Mouse (Mus musculus) lung, postnatal 10 days (tissue): ENCODE results near the gene Ubald1.

ENCODE experiments used
- DNase-seq: peaks from one replicate; pipeline ENCODE4 v3.0.0; 2021

Ubald1 gene

DNA sequence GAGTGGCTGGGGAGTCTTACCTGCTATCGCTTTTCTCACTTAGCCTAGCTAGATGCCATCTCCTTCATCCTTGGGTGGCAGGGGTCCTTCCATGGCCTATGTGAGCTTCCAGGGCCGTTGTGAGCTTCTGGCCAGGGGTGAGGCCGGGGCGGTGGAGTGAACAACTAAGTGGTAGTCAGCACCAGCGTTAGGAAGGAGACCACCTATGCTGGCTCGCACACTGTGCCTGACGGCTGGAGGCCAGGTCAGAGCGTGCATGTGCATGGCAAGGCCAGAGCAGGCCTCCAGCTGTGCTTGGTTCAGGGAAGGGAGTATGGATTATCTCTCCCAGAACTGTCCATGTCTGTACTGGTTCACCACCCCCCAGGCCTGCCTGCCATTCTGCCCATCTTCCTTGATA lies 16.4 kb downstream of the Ubald1 start:
- DNase-seq: no peak

DNA sequence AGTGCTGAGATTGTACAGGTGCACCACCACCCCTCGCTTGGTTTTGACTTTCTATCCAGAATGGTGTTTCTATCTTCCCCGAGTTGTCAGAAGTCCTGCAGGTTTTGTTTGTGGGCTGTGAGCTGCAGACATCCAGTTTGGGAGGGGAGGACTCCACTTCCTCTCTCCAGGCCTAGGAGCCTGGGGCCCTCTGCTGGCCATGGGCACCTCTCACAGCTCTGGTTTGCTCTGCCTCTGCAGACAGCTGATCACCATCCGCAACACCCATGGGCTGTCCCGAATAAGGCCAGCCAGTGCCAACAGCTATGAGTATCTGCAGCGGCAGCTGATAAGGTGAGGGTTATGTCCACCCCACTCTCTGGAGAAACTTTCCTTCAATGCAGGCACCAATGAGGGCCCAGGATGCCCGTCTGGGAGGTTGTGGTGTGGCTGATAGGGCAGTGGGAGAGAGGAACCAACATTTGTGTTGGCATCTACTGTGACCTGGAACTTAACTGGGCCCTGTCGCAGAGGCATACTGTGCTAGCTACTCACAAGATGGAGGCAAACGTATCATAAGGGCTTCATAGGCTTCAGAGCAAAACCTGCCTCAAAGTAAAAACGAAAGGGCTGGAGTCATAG lies 17.1 kb downstream of the Ubald1 start:
- DNase-seq: peak; percentile 94

DNA sequence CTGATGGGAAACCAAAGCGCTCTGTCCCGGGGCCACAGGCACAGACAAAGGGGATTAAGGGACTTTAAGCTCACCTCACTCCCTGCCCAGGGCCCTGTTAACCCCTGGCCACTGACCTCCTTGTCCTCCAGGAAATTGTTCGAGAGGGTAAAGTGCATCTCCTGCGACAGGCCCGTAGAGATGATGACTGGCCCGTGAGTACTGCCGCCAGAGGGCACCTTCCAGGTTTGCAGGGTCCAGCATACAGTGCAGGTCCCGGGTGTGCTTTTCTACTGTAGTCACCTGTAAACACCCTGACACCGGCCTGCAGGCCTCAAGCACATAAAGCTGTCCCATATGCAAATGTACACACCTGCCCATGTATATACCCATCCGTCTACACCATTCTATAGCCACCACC lies 18.7 kb downstream of the Ubald1 start:
- no peak for DNase-seq

DNA sequence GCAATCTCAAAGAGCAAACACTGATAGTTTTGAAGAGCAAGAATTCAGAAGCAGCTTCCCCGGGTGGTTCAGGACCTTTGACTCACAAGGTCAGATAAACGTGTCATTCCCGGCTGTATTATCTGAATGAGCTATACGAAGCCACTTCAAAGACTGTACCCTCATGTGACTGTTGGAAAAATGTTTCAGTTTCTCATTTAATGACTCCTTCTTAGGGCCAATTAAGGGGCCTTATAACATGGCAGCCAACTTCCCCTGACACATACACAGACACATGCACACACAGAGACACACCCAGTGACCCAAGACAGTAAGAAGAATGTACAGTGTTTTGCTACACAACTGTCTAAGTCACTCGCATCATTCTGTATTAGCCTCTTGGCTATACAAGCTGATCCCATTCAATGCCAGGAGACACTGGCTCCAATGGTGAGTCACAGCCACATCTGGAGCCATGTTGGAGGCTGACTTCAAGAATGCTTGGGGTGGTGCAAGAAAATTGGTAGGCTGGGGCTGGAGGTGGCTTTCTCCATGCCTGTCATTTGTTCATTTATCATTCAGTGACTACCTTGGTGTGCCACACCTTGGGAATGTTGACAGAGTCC lies 25.0 kb downstream of the Ubald1 start:
- DNase-seq: no peak

DNA sequence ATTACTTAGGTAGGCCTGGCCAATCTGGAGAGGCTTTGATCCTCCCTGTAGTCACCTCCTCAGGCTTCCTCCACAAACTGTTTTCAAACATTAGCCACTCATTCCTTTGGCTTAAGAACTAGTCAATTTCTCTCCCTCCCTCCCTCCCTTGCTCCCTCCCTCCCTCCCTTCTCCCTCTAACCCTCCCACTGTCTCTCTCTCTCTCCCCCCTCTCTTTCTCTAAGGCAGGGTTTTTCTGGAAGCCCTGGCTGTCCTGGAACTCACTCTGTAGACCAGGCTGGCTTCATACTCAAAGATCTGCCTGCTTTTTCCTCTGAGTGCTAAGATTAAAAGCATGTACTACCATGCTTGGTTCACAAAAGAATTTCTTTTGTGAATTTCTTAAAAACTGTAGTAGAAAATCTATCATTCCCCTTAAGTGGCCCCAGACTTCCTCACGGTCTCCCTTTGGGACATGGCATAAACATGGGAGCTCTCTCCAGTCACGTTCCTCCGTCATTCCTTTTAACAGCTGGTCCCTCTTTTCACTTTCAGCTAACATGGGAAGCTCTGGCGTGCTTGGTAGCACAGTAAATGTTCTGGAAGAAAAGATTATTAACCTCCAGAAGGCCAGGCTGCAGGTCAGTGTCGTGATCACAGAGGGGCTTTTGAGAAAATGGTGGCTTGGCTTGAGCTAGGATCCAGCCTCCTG lies 29.0 kb downstream of the Ubald1 start:
- DNase-seq: peak; percentile 42

DNA sequence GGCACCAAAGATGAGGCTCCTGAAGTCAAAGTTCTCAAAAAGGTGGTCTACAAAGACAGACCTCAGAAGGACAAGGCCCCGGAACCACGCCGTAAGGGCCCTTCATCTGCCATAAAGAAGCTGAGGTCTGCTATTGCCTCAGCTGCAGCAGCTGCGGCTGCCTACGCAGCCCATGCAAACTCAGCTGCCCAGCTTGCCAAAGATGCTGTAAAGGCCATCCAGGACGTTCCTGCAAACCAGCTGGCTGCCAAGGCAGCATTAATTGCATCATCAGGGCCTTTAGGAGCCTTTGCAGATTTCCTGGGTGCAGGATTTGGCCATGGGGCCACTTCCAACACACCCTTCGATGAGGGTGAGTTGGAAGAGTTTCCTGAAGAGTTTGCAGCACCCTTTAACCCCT lies 29.8 kb downstream of the Ubald1 start:
- peak; percentile 46 for DNase-seq

DNA sequence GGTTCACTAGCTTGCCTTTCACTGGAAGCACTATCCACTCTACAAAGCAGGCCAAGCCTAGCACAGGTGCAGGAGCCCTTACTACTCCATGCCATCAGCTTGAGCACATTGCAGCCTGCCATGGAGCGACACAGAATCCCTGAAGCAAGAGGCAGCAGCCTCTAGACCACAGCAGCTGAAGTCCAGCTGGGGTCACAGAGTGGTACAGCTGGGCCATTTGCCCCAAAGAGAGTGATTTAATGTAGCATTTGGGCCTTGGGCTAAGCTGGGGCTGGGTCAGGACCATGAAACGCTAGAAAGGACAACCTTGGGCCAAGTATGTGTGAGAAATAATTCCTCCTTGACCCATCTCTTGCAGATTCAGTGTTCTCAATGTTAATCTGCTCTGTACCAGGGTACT lies 32.0 kb downstream of the Ubald1 start:
- no peak for DNase-seq

DNA sequence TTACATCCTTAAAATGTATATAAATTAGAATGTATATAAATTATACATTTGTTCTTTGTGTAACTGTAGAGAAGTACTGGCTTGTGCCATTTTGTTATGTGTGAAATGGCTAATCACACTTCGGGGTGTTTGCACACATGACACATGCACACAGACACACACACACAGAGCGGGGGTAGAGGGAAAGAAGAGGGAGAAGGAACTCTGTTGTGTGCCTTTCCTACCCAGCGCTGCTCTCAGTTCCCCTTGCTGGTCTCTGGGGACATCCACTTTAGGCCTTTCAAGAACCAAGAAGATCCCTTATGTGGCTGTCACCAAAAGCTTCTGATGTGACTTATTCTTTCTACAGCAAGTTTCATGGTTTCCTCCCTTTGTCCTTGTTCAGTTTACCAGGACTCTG lies 33.1 kb downstream of the Ubald1 start:
- no peak for DNase-seq

DNA sequence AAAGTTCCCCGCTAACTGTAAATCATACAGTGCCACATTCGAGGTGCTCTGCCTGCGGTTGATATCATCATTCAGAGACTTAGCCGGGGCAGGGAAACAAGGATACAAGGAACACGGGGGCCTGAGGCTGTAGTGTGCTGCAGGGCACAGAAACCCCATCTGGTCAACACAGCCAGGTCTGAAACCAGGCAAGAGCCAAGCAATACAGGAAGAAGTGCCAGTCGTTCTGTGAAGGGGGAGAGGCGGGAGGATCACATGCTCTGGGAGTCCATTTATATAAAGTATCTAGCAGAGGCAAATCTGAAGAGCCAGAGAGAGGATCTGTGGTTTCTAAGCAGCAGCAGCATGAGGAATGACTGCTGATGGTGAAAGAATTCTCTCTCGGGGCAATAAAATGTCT lies 39.9 kb downstream of the Ubald1 start:
- no peak for DNase-seq

DNA sequence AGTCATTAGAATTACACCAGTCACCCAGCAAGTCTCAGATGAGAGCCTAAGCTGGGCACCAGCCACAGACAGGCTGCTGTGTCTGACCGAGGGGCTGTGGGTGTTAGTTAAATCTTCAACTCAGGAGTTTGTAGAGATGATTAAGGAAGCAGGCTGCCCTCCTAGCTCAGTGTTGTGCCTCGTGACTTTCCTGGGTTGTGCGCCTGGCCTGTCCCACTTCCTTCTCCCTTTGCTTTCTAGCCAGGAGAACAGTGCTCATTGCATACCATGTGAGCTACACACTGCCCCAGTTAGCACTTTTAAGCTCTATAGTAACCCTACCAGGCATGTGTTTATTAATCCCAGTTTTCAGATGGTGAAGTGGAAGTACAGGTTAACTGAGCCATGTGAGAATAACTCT lies 40.6 kb downstream of the Ubald1 start:
- DNase-seq: no peak

DNA sequence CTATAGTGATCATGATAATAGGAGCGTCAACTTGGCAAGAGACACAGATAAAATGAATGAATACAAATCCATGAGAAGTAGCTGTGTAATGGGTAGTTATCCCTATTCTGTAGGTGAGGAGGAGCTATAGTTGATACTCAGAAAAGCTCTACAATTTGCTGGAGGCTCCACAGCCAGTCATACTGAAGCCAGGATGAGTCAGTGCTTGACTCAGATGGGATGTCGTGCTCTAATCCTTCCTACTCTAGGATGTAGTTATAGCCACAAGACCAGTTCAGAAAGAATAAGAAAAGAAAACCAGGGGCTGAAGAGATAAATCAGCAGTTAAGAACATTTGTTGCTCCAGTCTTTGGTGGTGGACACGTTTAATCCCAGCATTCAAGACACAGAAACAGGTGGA lies 42.5 kb downstream of the Ubald1 start:
- no peak for DNase-seq

DNA sequence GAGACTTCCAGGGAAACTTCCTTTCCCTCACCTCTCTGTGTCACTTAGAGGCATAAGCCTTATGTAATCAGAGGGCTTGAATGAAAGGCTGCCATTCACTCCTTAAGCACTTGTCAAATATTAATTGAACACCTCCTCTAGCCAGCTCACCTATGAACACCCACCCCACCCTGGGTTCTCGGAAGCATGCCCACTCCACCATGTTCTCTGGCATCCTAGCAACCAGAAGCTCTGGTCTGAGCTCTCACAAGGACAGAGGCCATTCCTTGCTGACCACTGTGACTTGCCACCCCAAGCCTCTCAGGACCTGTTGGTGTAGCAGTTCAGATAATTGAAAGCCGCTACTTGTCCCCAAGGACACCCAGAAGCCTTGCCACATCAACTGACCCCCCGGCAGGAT lies 44.9 kb downstream of the Ubald1 start, which contains the start of gene 4930562C15Rik:
TSS of gene 4930562C15Rik (plus strand) at position 226 of the 400 bp plus-strand sequence.
- DNase-seq: peak; percentile 25

DNA sequence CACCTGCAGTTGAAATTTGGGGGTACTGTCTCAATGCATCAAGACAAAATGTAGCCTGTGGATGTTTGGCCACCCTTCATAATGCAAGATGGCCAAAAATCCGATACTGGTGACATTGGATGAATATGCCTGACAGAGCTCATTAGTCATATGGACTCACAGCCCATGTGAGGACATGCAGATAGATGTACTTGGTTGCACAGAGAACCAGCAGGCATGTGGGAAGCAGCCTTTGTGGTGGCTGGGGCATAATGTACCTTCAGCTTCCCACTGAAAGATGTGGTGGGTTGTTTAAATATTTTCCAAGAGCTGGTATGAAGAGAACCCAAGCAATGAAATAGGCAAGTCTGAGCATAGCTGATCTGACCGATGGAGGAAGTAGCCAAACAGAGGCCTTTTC lies 46.3 kb downstream of the Ubald1 start:
- no peak for DNase-seq

DNA sequence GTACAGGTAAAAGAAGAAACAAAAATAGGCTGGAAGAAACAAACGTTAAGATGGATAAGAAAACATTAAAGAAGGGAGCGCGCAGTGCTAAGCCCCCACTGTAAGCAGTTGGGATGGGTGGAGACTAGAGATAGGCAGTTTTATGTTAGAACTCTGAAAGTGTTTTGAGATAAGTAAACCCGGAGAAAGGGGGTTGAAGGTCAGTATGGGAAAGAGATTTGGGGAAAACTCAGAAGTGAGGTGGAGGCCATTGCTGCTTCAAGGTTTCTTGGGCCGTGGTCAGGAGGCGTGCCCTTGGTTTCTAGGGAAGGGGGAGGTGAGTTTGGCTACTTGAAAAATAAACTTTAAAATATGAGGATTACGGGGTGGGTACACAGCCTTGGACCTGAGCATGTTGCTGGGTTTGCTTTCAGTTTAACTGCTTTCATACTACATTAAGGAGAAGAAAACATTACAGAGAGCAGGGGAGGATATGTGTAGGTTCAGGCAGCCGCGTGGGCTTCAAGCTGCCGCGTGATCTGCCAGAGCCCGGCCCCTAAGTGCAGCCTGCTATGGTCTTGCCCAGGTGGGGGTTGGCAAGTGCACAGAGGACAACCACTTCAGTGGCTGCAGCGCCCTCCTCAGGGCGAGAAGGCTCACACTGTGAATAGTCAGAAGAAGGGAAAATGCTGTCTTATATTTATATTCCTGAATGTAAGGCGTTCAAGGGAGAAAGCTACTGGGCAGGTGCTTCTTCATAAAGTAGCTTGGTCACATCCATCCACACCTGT lies 48.3 kb downstream of the Ubald1 start:
- peak; percentile 19 for DNase-seq

DNA sequence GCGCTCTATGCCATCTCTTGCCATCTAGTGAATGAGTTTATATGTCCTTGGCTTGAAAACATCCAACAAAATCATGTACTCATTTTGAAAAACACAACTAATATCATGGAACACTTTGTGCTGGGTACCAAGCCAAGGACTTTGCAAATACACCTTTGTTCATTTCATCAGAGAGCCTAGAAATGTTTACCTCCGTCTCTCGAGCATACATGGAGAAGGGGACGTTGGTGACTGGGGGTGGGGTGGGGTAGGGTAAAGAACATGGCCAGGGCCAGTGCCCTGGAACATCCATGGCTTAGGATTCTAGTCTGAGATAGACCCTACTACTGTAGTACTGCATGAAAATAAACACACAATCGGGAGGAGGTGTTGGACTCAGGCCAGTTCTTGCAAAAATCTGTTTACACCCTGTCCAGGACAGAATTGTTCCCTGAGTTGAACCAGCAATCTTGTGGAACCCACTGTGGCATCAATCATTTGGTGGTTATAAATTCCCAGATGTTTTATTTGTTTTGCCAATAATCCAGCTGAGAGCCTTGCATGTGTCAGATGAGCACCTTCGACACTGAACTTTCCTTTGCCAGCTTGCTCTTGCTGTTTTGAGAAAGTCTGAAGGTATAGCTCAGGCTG lies 50.7 kb downstream of the Ubald1 start:
- peak; percentile 24 for DNase-seq

DNA sequence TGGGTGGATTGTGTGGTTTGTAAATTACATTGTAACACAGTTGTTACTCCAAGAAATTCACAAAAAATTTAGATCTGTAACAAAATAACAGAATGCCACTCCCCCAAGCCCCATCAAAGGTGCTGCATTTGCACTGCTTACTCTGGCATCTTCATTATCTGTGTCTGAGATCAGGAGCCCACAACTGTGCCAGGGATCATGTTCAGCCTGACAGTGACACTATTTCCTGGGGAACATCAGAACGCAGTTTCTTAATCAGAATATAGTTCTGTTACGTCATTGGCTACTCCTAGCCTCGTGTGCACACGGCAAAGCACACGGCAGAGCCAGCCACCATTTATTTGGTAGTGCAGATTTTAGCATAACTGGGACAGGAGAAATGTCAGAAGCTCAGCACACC lies 52.5 kb downstream of the Ubald1 start:
- no peak for DNase-seq
